Mouse (Mus musculus): ENCODE data around the gene Pi4k2a. TPM values are rescaled to one million over a fixed set of nuclear protein-coding genes. Genes with fewer than 3 reads are reported as not detected.

The Pi4k2a gene
- polyA plus RNA-seq, 1 experiment from 2014 or later, result 24.3 TPM

DNA sequence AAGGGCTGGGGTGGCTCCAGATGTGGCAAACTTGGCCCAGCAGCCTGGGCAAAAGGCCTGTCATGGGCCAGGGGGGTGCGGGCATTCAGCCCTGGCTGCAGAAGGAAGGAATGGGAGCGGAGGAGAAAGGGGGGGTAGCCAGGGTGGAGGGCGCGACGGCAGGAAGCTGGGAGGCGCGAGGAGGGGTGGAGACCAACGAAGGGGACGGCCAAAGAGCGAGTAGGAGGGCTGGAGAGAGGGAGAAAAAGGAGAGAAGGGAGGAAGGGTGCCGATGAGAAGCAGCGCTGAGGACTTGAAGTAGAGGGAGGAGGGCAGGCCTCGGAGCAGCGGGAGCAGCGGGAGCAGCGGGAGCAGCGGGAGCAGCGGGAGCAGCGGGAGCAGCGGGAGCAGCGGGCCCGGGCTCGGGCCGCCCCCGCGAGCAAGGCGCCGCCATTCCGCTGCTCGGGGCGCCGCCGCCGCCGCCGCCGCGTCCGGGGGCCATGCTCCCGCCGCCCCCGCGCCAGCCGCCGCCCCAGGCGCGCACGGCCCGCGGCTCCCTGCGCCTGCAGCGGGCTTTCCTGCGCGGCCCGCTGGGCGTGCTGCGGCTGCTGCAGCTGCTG, 57.0 kb downstream of the Pi4k2a start, which contains the start of gene Marveld1:
TSS of gene Marveld1 (plus strand) at position 231 of the 599 bp plus-strand sequence.
- H3K36me3 ChIP-seq (replicated peaks; ENCODE audit: control insufficient read depth, insufficient read depth, low read depth, low read length), result no peaks in the 10 kb centered on the region
- ATAC-seq (replicated peaks; ENCODE audit: insufficient number of reproducible peaks, low FRiP score, low TSS enrichment, low read depth), result 0 out of 2 replicates have a peak, but pooled peaks have one; percentile 8
- no peaks in the 10 kb centered on the region for H3K4me1 ChIP-seq (ENCODE audit: control insufficient read depth, insufficient read depth, low read length)
- no peaks in the 10 kb centered on the region for H3K9me3 ChIP-seq (replicated peaks; ENCODE audit: control insufficient read depth, low read length)
- peak within 1 kb of the TSS; percentile 77 for H3K9ac ChIP-seq (replicated peaks; ENCODE audit: low read length)
- 0% methylated on average over 24 of the region's 57 CpGs for WGBS
- peak within 1 kb of the TSS; percentile 64 for H3K4me3 ChIP-seq (ENCODE audit: low read depth, low read length)
- DNase-seq (ENCODE audit: low spot score), result peak; percentile 73
- peak within 1 kb of the TSS; percentile 74 for H3K4me2 ChIP-seq (ENCODE audit: low read depth, low read length)
- peak within 1 kb of the TSS; percentile 52 for H3K27ac ChIP-seq (replicated peaks; ENCODE audit: low read depth, low read length)
- no peaks in the 10 kb centered on the region for H3K27me3 ChIP-seq (ENCODE audit: control insufficient read depth, insufficient read depth, low read length)

DNA sequence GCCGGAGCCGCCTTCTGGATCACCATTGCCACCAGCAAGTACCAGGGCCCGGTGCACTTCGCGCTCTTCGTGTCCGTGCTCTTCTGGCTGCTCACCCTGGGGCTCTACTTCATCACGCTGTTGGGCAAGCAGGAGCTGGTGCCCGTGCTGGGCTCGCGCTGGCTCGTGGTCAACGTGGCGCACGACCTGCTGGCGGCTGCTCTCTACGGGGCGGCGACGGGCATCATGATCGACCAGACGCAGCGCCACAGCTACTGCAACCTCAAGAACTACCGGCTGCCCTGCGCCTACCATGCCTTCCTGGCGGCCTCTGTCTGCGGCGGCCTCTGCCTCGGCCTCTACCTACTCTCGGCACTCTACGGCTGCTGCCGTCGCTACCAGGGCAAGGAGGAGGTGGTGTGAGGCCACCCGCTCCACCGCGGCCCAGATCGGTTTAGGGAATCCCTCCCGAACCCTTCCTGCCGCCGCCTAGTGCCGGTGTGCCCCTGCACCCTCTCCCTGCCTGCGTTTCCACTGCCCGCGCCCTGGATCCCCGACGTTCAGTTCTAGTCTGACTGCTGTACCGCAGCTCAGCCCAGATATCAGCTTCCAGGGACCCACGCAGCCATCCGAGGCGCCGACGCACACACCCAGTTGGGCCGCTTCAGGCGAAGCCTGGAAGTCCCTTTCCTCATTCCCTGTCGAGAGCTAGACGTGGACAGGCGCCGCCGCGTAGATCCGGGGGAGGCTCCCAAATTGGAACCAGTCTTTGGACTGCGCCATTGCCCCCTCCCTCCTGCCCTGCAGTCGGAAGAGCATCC, 57.7 kb downstream of the Pi4k2a start:
- Histone ChIP-seq H3K27ac (replicated peaks; ENCODE audit: low read depth, low read length) (peak overlapping the region; percentile 52), H3K4me3 (ENCODE audit: low read depth, low read length) (peak overlapping the region; percentile 64)

DNA sequence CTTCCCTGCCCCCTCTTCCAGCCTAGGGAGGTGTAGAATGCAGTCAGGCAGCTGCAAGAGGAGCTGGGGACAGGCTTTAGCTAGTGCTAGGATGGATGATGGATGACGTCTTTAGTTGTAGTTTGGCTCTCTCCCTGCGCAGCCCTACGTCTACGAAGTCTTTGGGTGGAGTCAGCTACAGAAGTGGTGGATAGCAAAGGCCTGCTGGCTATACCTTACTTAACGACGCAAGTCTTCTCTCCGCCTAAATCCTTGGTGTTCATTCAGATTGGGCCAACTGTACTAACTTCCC, 58.2 kb downstream of the Pi4k2a start:
- ATAC-seq (replicated peaks; ENCODE audit: insufficient number of reproducible peaks, low FRiP score, low TSS enrichment, low read depth) (0 out of 2 replicates have a peak, but pooled peaks have one; percentile 11), DNase-seq (ENCODE audit: low spot score) (no peak)
- Histone ChIP-seq H3K27ac (replicated peaks; ENCODE audit: low read depth, low read length) (no peak overlapping the region), H3K36me3 (replicated peaks; ENCODE audit: control insufficient read depth, insufficient read depth, low read depth, low read length) (no peaks in the 10 kb centered on the region), H3K9ac (replicated peaks; ENCODE audit: low read length) (peak overlapping the region; percentile 77), H3K9me3 (replicated peaks; ENCODE audit: control insufficient read depth, low read length) (no peaks in the 10 kb centered on the region), H3K4me1 (ENCODE audit: control insufficient read depth, insufficient read depth, low read length) (no peaks in the 10 kb centered on the region), H3K4me3 (ENCODE audit: low read depth, low read length) (peak overlapping the region; percentile 64), H3K27me3 (ENCODE audit: control insufficient read depth, insufficient read depth, low read length) (no peaks in the 10 kb centered on the region; the same call in 1 of the 2 replicates), H3K4me2 (ENCODE audit: low read depth, low read length) (peak overlapping the region; percentile 74)
- 13% methylated on average over 7 of the region's 7 CpGs for WGBS

More for the DNA sequence above, 57.7 kb downstream of the Pi4k2a start:
- ATAC-seq (replicated peaks; ENCODE audit: insufficient number of reproducible peaks, low FRiP score, low TSS enrichment, low read depth), result 0 out of 2 replicates have a peak, but pooled peaks have one; percentile 14
- peak overlapping the region; percentile 74 for H3K4me2 ChIP-seq (ENCODE audit: low read depth, low read length)
- H3K4me1 ChIP-seq (ENCODE audit: control insufficient read depth, insufficient read depth, low read length), result no peaks in the 10 kb centered on the region
- H3K36me3 ChIP-seq (replicated peaks; ENCODE audit: control insufficient read depth, insufficient read depth, low read depth, low read length), result no peaks in the 10 kb centered on the region
- WGBS, result under 1% methylated on average over 63 of the region's 63 CpGs
- peak; percentile 72 for DNase-seq (ENCODE audit: low spot score)
- H3K27me3 ChIP-seq (ENCODE audit: control insufficient read depth, insufficient read depth, low read length), result no peaks in the 10 kb centered on the region; the same call in 1 of the 2 replicates
- no peaks in the 10 kb centered on the region for H3K9me3 ChIP-seq (replicated peaks; ENCODE audit: control insufficient read depth, low read length)
- H3K9ac ChIP-seq (replicated peaks; ENCODE audit: low read length), result peak overlapping the region; percentile 77

DNA sequence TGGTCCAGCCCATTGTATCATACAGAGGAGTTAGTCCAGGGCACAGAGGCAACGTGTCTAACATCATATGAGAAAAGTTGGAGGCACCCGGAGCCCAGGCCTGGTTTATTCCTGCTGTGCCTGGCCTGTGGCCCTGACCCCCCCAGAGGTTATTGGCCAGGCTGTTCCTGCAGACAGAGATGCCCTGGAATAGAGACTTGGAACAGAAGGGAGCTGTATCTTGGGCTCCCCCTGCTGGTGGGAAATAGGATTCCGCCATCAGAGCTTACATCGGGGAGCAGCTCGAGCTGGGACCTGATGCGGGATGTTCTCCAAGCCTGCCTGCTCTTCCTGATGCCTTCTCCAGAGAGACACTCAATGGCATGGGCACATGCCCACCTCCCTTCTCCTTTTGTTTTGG, 61.7 kb downstream of the Pi4k2a start:
- H3K9ac ChIP-seq (replicated peaks; ENCODE audit: low read length), result no peak overlapping the region
- WGBS, result 4% methylated on average over 6 of the region's 6 CpGs
- no peak for ATAC-seq (replicated peaks; ENCODE audit: insufficient number of reproducible peaks, low FRiP score, low TSS enrichment, low read depth)

DNA sequence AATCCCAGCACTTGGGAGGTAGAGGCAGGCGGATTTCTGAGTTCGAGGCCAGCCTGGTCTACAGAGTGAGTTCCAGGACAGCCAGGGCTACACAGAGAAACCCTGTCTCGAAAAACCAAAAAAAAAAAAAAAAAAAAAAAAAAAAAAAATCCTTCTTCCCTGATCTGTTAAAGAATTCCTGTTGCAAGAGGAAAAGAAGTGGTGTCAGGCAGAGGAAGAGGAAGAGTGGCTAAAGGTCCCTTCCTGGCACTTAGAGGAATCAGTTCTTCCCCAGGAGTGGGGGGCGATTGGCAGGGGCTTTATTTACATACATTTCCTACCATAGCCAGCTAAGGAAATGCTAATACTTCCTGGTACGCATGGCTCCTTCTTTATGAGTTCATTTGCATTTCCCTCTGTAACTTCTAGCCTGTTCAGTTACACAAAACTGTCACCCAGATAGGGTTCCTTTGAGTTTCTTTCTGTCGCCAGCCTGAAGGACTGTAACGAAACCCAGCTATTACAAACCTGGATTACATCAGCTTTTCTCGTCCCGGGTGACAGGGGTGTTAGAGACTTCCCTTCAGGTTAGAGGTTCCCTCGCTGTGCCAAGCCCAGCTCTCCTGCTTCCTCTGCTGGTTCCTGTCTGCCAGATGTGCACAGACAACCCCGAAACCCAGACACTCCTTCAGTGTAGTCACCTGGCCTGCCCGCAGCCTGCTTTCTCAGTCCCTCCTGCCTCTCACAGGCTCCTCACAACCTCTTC, 67.4 kb downstream of the Pi4k2a start:
- no peaks in the 10 kb centered on the region for H3K36me3 ChIP-seq (replicated peaks; ENCODE audit: control insufficient read depth, insufficient read depth, low read depth, low read length)
- H3K27me3 ChIP-seq (ENCODE audit: control insufficient read depth, insufficient read depth, low read length), result no peaks in the 10 kb centered on the region; the same call in 1 of the 2 replicates
- DNase-seq (ENCODE audit: low spot score), result no peak
- H3K4me3 ChIP-seq (ENCODE audit: low read depth, low read length), result no peak overlapping the region
- no peak overlapping the region; the same call in 1 of the 2 replicates for H3K27ac ChIP-seq (replicated peaks; ENCODE audit: low read depth, low read length)
- H3K4me2 ChIP-seq (ENCODE audit: low read depth, low read length), result no peak overlapping the region
- H3K9ac ChIP-seq (replicated peaks; ENCODE audit: low read length), result peak overlapping the region; percentile 13; the same call in 1 of the 2 replicates
- H3K4me1 ChIP-seq (ENCODE audit: control insufficient read depth, insufficient read depth, low read length), result peaks cover 4% of the 10 kb centered on the region; the same call in 1 of the 2 replicates
- 53% methylated on average over 12 of the region's 12 CpGs for WGBS
- H3K9me3 ChIP-seq (replicated peaks; ENCODE audit: control insufficient read depth, low read length), result no peaks in the 10 kb centered on the region
- no peak for ATAC-seq (replicated peaks; ENCODE audit: insufficient number of reproducible peaks, low FRiP score, low TSS enrichment, low read depth)

More for the DNA sequence above, 61.7 kb downstream of the Pi4k2a start:
- H3K4me2 ChIP-seq (ENCODE audit: low read depth, low read length), result no peak overlapping the region
- H3K4me3 ChIP-seq (ENCODE audit: low read depth, low read length), result no peak overlapping the region
- H3K4me1 ChIP-seq (ENCODE audit: control insufficient read depth, insufficient read depth, low read length), result no peaks in the 10 kb centered on the region
- H3K9me3 ChIP-seq (replicated peaks; ENCODE audit: control insufficient read depth, low read length), result no peaks in the 10 kb centered on the region
- no peaks in the 10 kb centered on the region; the same call in 1 of the 2 replicates for H3K27me3 ChIP-seq (ENCODE audit: control insufficient read depth, insufficient read depth, low read length)
- H3K27ac ChIP-seq (replicated peaks; ENCODE audit: low read depth, low read length), result no peak overlapping the region
- H3K36me3 ChIP-seq (replicated peaks; ENCODE audit: control insufficient read depth, insufficient read depth, low read depth, low read length), result no peaks in the 10 kb centered on the region
- DNase-seq (ENCODE audit: low spot score), result peak; percentile 89

DNA sequence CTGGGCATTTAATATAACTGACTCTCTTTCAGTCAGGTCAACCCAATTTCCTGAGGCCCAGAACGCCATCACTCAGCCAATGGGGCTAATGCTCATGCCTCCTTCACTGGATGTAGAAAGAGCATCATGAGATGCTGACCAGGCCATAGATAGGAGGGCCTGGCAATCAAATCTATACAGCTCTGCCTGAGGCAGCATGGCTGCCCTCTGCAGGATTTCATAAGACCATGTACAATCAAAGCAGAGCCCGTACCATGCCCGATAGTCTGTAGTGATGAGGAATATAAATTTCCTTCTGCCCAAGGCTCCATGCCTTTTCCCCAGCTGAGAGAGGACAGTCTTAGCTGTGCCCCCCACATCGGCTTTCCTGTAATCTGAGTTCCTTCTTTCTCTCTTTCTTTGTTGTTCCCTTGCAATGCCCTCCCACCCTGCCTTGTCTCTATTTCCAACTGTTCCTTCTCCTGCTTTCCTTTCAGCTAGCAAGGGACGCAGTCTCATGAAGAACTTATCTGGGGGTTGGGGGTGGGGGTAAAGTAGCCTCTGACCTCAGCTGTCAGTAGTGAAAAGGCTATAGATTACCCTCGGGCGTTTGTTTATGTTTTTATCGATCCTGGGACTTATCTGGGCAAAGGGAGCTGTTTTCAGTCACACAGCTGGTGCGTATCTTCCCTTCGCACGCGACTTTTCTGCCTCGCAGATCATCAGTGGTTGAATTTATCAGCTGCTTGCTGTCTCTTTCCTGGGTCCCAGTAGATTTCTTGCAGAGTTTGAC, 68.2 kb downstream of the Pi4k2a start:
- Histone ChIP-seq H3K27me3 (ENCODE audit: control insufficient read depth, insufficient read depth, low read length) (no peaks in the 10 kb centered on the region), H3K4me2 (ENCODE audit: low read depth, low read length) (no peak overlapping the region), H3K27ac (replicated peaks; ENCODE audit: low read depth, low read length) (no peak overlapping the region; the same call in 1 of the 2 replicates), H3K9ac (replicated peaks; ENCODE audit: low read length) (peak overlapping the region; percentile 13; the same call in 1 of the 2 replicates), H3K36me3 (replicated peaks; ENCODE audit: control insufficient read depth, insufficient read depth, low read depth, low read length) (no peaks in the 10 kb centered on the region), H3K4me3 (ENCODE audit: low read depth, low read length) (no peak overlapping the region), H3K9me3 (replicated peaks; ENCODE audit: control insufficient read depth, low read length) (no peaks in the 10 kb centered on the region), H3K4me1 (ENCODE audit: control insufficient read depth, insufficient read depth, low read length) (peaks cover 4% of the 10 kb centered on the region; the same call in 1 of the 2 replicates)
- no peak for DNase-seq (ENCODE audit: low spot score)
- no peak for ATAC-seq (replicated peaks; ENCODE audit: insufficient number of reproducible peaks, low FRiP score, low TSS enrichment, low read depth)
- 45% methylated on average over 13 of the region's 13 CpGs for WGBS

DNA sequence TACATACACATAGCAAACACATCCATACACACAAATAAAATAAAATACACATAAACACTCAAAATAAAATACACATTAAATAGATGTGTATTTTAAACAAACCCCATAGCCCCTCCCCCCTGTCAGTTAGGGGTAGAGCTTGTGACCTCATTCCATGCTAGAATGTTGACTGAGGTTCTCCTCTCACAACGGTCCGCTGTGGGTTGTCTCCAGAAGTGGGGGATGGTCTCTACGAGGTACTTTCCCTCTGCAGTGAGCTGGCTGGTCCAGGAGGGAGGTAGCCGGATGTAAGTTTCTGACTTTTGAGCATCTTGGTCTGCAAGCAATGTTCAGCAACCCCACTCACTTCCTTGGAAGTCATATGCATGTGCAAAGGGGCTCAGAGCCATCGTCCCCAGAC, 73.5 kb downstream of the Pi4k2a start, which contains the start of gene Zfyve27:
TSS of gene Zfyve27 (plus strand) at position 188 of the 400 bp plus-strand sequence.
- Histone ChIP-seq H3K27ac (replicated peaks; ENCODE audit: low read depth, low read length) (no peak within 1 kb of the TSS), H3K4me3 (ENCODE audit: low read depth, low read length) (no peak within 1 kb of the TSS), H3K9me3 (replicated peaks; ENCODE audit: control insufficient read depth, low read length) (no peaks in the 10 kb centered on the region), H3K4me1 (ENCODE audit: control insufficient read depth, insufficient read depth, low read length) (no peaks in the 10 kb centered on the region), H3K4me2 (ENCODE audit: low read depth, low read length) (no peak within 1 kb of the TSS), H3K36me3 (replicated peaks; ENCODE audit: control insufficient read depth, insufficient read depth, low read depth, low read length) (no peaks in the 10 kb centered on the region), H3K27me3 (ENCODE audit: control insufficient read depth, insufficient read depth, low read length) (peaks cover 3% of the 10 kb centered on the region; the same call in 1 of the 2 replicates), H3K9ac (replicated peaks; ENCODE audit: low read length) (no peak within 1 kb of the TSS)
- DNase-seq (ENCODE audit: low spot score) (no peak), ATAC-seq (replicated peaks; ENCODE audit: insufficient number of reproducible peaks, low FRiP score, low TSS enrichment, low read depth) (no peak)
- 77% methylated on average over 5 of the region's 5 CpGs for WGBS
